Mouse (Mus musculus): ENCODE measurements around the gene Slc43a2. TPM values are rescaled to one million over a fixed set of nuclear protein-coding genes. Genes with fewer than 3 reads are reported as not detected.
A peak's percentile ranks its signal among the peaks of the same experiment; 100 is the strongest.

Gene Slc43a2
- polyA plus RNA-seq, 1 experiment from 2014 or later = 7.5 TPM

DNA sequence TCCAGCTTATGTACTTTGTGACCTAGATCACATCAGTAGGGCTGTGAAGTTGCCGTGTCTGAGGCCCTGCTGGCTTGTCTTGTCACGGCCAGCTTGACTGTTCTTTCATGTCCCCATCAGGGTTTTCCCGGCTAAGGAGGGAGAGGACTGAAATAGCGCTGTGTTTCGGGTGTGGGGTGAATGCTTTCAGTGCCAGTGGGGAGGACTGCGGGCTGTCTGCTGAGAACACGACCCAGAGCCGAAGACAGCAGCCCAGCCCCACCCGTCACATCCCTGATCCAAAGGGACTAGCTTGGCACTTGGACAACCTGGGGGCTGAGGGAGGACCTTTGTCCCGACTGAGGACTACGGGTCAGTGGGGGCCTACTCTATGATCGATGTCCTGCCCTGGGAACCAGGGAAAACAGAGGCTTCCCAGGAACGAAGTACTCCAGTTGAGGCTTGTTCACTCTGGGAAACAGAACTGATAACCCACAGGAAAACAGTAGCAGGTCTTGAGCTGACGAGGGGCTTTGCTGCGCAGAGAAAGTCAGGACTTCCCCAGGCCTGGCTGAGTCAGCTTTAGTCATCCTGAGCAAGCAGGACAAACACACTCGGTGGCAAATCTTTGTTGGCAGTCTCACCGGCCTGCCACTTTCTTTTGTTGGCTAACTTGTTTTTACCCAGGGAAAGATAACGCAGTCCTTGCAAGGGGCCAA, 32.5 kb downstream of the Slc43a2 start:
- no peak overlapping the region for H3K4me3 ChIP-seq (ENCODE audit: low read depth, low read length)

DNA sequence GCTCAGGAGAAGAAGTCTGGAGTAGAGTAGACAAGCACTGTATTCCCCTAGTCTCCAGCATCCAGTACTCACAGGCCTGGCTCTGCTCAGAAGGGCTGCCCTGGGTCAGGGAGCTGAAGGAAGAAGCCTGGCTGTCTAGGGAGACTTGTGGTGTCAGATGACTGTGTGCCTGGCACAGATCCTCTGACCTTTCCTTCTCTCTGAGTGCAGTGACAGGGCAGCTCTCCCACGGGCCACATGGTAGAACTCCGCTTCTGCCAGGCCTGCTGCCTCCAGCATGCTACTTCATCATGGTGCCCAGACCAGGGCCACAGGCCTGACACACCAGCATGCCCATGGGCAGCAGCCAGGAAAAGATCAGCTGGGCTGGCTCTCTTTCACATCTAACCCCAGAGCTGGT, 34.4 kb downstream of the Slc43a2 start:
- no peaks in the 10 kb centered on the region for H3K4me1 ChIP-seq (replicated peaks; ENCODE audit: control insufficient read depth, insufficient read depth, low read length)
- H3K27me3 ChIP-seq (ENCODE audit: control insufficient read depth, insufficient read depth, low read length) = no peaks in the 10 kb centered on the region
- DNase-seq (ENCODE audit: low spot score) = no peak
- H3K4me3 ChIP-seq (ENCODE audit: low read depth, low read length) = no peak overlapping the region
- no peak for ATAC-seq (replicated peaks; ENCODE audit: low FRiP score)
- 82% methylated on average over 2 of the region's 2 CpGs for WGBS
- H3K36me3 ChIP-seq (ENCODE audit: control insufficient read depth, insufficient read depth, low read length) = no peaks in the 10 kb centered on the region
- no peak overlapping the region for H3K27ac ChIP-seq (ENCODE audit: low read depth, low read length)
- H3K4me2 ChIP-seq (ENCODE audit: low read depth, low read length, severe bottlenecking) = no peak overlapping the region
- H3K9ac ChIP-seq (ENCODE audit: low read length) = no peak overlapping the region
- no peaks in the 10 kb centered on the region for H3K9me3 ChIP-seq (ENCODE audit: control insufficient read depth, low read length)

More for the DNA sequence above, 32.5 kb downstream of the Slc43a2 start:
- 81% methylated on average over 18 of the region's 18 CpGs for WGBS
- no peak for ATAC-seq (replicated peaks; ENCODE audit: low FRiP score)
- DNase-seq (ENCODE audit: low spot score) = no peak
- no peaks in the 10 kb centered on the region for H3K36me3 ChIP-seq (ENCODE audit: control insufficient read depth, insufficient read depth, low read length)
- H3K9ac ChIP-seq (ENCODE audit: low read length) = no peak overlapping the region
- no peak overlapping the region for H3K27ac ChIP-seq (ENCODE audit: low read depth, low read length)
- H3K4me2 ChIP-seq (ENCODE audit: low read depth, low read length, severe bottlenecking) = no peak overlapping the region
- no peaks in the 10 kb centered on the region for H3K27me3 ChIP-seq (ENCODE audit: control insufficient read depth, insufficient read depth, low read length)
- no peaks in the 10 kb centered on the region for H3K9me3 ChIP-seq (ENCODE audit: control insufficient read depth, low read length)
- H3K4me1 ChIP-seq (replicated peaks; ENCODE audit: control insufficient read depth, insufficient read depth, low read length) = no peaks in the 10 kb centered on the region

GRCm38 (mm10) chr11:75566276-75567196, 35.0 kb downstream of the Slc43a2 start:
- no peak overlapping the region for H3K27ac ChIP-seq (ENCODE audit: low read depth, low read length)
- 0 out of 2 replicates have a peak overlapping the region, but pooled peaks have one; percentile 7 for H3K9ac ChIP-seq (ENCODE audit: low read length)
- H3K4me1 ChIP-seq (replicated peaks; ENCODE audit: control insufficient read depth, insufficient read depth, low read length) = no peaks in the 10 kb centered on the region
- H3K36me3 ChIP-seq (ENCODE audit: control insufficient read depth, insufficient read depth, low read length) = no peaks in the 10 kb centered on the region
- no peak overlapping the region for H3K4me2 ChIP-seq (ENCODE audit: low read depth, low read length, severe bottlenecking)
- H3K27me3 ChIP-seq (ENCODE audit: control insufficient read depth, insufficient read depth, low read length) = no peaks in the 10 kb centered on the region
- no peak overlapping the region for H3K4me3 ChIP-seq (ENCODE audit: low read depth, low read length)
- WGBS = 85% methylated on average over 13 of the region's 13 CpGs
- DNase-seq (ENCODE audit: low spot score) = no peak
- H3K9me3 ChIP-seq (ENCODE audit: control insufficient read depth, low read length) = no peaks in the 10 kb centered on the region
- no peak for ATAC-seq (replicated peaks; ENCODE audit: low FRiP score)

DNA sequence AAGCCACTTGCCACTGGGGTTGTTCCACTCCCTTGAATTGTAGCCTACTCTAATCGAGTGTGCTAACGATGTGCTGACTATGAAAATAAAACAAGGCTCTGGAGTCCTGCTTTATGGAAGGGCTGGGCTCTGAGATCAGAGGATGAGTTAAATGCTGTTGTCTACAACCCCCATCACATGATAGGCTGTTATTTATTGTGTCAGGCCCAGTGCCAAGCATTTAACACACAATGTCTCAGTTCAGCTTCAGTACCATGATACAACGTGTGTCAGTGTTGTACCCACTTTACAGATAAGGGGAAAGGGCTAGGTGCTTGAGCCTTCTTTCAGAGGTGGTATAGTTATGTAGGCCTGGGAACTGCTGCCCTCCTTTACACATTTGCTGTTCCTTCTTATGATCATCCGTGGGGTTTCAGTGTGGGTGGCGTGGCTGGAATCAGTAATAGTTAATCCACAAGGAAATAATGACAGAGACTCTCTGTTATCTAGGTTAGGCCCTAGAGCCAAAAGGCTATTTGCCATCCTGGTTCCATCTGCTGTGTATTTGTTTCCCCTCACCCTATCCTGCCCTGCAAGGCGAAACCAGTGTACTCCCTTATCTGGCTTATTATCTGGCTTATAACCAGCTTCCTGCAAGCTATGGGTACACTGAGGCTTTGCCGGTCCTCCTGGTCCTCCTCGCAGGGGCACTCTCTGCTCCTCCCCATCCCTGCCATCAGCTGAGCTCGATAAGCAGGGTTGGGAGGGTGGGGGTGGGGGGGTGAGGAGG, 36.0 kb downstream of the Slc43a2 start:
- 75% methylated on average over 9 of the region's 9 CpGs for WGBS
- Histone ChIP-seq H3K36me3 (ENCODE audit: control insufficient read depth, insufficient read depth, low read length) (no peaks in the 10 kb centered on the region), H3K27me3 (ENCODE audit: control insufficient read depth, insufficient read depth, low read length) (no peaks in the 10 kb centered on the region), H3K9ac (ENCODE audit: low read length) (no peak overlapping the region), H3K4me3 (ENCODE audit: low read depth, low read length) (no peak overlapping the region), H3K27ac (ENCODE audit: low read depth, low read length) (no peak overlapping the region), H3K4me1 (replicated peaks; ENCODE audit: control insufficient read depth, insufficient read depth, low read length) (peaks cover 2% of the 10 kb centered on the region; the same call in 1 of the 2 replicates), H3K4me2 (ENCODE audit: low read depth, low read length, severe bottlenecking) (no peak overlapping the region), H3K9me3 (ENCODE audit: control insufficient read depth, low read length) (no peaks in the 10 kb centered on the region)
- DNase-seq (ENCODE audit: low spot score) = no peak
- ATAC-seq (replicated peaks; ENCODE audit: low FRiP score) = no peak

DNA sequence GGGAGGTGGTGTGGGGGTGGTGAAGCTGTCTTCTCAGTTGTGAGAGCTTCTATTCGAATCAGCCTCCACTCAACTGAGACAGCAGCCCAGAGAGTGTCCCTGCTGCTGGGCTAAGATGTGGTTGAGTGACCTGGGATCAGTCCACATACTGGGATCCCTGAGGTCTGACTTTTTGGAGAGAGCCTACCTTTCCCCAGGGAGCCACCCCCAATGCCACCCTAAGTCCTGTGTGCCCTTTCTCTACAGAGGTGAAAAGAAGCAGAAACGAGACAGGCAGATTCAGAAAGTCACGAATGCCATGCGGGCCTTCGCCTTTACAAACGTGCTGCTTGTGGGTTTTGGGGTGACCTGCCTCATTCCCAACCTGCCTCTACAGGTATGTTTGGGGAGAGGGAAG, 36.6 kb downstream of the Slc43a2 start:
- no peak overlapping the region for H3K4me3 ChIP-seq (ENCODE audit: low read depth, low read length)
- H3K36me3 ChIP-seq (ENCODE audit: control insufficient read depth, insufficient read depth, low read length) = no peaks in the 10 kb centered on the region
- H3K27ac ChIP-seq (ENCODE audit: low read depth, low read length) = no peak overlapping the region
- H3K4me2 ChIP-seq (ENCODE audit: low read depth, low read length, severe bottlenecking) = no peak overlapping the region
- no peak overlapping the region for H3K9ac ChIP-seq (ENCODE audit: low read length)
- 86% methylated on average over 6 of the region's 6 CpGs for WGBS
- peaks cover 8% of the 10 kb centered on the region for H3K4me1 ChIP-seq (replicated peaks; ENCODE audit: control insufficient read depth, insufficient read depth, low read length)
- no peak for ATAC-seq (replicated peaks; ENCODE audit: low FRiP score)
- H3K9me3 ChIP-seq (ENCODE audit: control insufficient read depth, low read length) = no peaks in the 10 kb centered on the region
- no peaks in the 10 kb centered on the region for H3K27me3 ChIP-seq (ENCODE audit: control insufficient read depth, insufficient read depth, low read length)
- DNase-seq (ENCODE audit: low spot score) = no peak

GRCm38 (mm10) chr11:75568962-75569361, 37.5 kb downstream of the Slc43a2 start:
- ATAC-seq (replicated peaks; ENCODE audit: low FRiP score) = no peak
- Histone ChIP-seq H3K4me1 (replicated peaks; ENCODE audit: control insufficient read depth, insufficient read depth, low read length) (peaks cover 9% of the 10 kb centered on the region), H3K27me3 (ENCODE audit: control insufficient read depth, insufficient read depth, low read length) (no peaks in the 10 kb centered on the region), H3K4me3 (ENCODE audit: low read depth, low read length) (no peak overlapping the region), H3K36me3 (ENCODE audit: control insufficient read depth, insufficient read depth, low read length) (no peaks in the 10 kb centered on the region), H3K9ac (ENCODE audit: low read length) (no peak overlapping the region), H3K4me2 (ENCODE audit: low read depth, low read length, severe bottlenecking) (no peak overlapping the region), H3K27ac (ENCODE audit: low read depth, low read length) (no peak overlapping the region), H3K9me3 (ENCODE audit: control insufficient read depth, low read length) (no peaks in the 10 kb centered on the region)
- no peak for DNase-seq (ENCODE audit: low spot score)
- 94% methylated on average over 12 of the region's 12 CpGs for WGBS

- H3K4me1 ChIP-seq (replicated peaks; ENCODE audit: control insufficient read depth, insufficient read depth, low read length) = peaks cover 9% of the 10 kb centered on the region
- no peak overlapping the region for H3K27ac ChIP-seq (ENCODE audit: low read depth, low read length)
- DNase-seq (ENCODE audit: low spot score) (no peak), ATAC-seq (replicated peaks; ENCODE audit: low FRiP score) (no peak)
- H3K27me3 ChIP-seq (ENCODE audit: control insufficient read depth, insufficient read depth, low read length) = no peaks in the 10 kb centered on the region
- no peak overlapping the region for H3K9ac ChIP-seq (ENCODE audit: low read length)
- no peaks in the 10 kb centered on the region for H3K36me3 ChIP-seq (ENCODE audit: control insufficient read depth, insufficient read depth, low read length)
- H3K4me2 ChIP-seq (ENCODE audit: low read depth, low read length, severe bottlenecking) = no peak overlapping the region
- no peak overlapping the region for H3K4me3 ChIP-seq (ENCODE audit: low read depth, low read length)
- WGBS = 89% methylated on average over 17 of the region's 17 CpGs
- no peaks in the 10 kb centered on the region for H3K9me3 ChIP-seq (ENCODE audit: control insufficient read depth, low read length)
Measured at GRCm38 (mm10) chr11:75570375-75571125, 39.1 kb downstream of the Slc43a2 start.

All from forebrain, embryonic 11.5 days (tissue).